Mouse (Mus musculus): ENCODE measurements at regions not wholly inside any gene's neighbourhood (a gene's known extent, or its start where the extent isn't known, plus 50 kb on each side); places are given as distances from the start of the nearest gene placed in this dataset.

DNA sequence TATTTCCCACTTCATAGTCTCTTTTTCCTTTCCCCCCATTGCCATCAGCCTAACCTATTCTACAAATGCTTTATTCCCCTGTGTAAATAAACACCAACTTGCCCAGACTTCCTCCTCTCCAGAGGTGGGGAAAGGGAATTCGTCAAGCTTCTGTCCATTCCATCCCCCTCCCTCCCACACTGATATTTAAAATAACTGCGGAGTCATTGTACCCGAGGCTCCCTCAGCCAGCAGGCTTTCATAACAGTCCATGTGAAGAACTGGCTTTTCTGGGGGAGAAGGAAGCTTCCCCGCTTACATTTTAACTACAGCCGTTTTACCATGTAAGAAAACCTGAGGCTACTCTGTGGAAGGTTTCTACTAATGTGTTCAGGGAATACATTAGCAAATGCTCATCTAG, 193.1 kb upstream of the Cnksr2 start:
- DNase-seq: peak; percentile 0

DNA sequence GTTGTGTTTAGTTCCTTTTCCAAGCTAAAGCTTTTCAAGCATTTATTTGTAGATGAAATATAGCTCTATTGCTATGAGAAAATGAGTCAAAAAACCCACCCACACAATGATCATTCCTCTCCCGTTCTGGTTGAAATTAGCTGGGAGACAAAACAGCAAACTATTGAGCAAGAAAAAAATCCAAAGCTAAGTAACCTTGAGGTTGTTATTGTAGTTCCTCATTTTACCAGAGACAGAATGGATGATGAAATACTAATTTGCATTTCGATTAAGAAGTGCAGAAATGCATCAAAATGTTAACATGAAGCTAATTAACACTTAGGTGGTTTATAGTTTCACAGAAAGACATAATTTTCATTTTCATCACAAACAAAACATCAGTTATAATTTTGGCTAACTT, 166.1 kb upstream of the Cnksr2 start:
- DNase-seq: no peak

DNA sequence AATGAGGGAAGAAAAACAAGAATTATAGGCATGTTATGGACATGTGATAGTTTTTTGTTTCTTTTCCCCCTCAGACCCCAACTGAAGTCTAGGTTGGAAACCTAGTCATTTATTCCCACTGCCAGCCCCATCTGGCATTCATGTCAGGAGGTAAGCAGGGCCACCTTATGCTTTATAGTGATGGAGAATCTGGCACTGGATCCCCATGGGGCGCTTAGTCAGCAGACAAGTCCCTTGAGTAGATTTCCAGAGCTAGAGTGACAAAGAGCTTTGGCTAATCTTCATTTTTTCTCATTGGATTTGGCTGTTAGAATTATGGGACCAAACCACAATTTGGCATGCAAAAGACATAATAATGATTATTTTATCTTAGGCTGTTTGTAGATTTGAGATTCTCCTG, 152.4 kb upstream of the Cnksr2 start:
- DNase-seq: no peak

DNA sequence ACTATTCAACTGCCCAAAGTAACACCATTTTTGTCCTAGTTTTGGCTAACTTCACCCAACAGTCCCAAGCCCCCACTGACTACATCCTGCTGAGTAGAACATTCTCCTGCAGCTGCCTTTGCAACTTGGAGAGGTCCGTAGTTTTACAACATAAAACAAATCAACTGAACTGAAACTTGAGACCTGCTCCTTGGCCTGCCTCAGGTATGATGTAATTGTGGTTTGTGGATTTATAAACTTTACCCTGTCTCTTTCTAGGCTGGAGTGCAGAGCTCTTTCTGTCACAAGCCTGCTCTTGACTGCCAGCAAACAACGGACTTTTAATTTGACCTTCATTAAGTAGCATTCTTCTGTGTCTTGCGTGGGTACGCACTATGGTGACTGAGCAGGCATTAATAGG, 138.4 kb upstream of the Cnksr2 start:
- DNase-seq: peak; percentile 14

DNA sequence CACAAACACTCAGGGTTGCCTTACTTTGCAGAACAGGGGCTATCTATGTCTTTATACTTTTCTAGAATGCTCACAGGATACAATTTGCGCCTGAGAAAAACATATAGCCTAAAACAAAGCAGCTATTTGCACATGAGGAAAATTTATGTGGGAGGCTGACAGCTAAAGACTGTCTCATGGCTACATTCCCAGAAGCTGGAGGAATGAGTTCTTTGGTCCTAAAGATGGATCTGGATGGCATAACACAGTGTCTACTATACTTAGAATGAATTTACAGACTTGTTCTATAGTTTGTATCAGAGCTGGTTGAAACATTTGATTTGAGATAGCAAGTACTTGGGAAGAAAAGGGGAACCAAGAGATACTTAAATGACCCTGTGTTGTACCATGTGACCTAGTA, 137.3 kb upstream of the Cnksr2 start:
- DNase-seq: no peak

DNA sequence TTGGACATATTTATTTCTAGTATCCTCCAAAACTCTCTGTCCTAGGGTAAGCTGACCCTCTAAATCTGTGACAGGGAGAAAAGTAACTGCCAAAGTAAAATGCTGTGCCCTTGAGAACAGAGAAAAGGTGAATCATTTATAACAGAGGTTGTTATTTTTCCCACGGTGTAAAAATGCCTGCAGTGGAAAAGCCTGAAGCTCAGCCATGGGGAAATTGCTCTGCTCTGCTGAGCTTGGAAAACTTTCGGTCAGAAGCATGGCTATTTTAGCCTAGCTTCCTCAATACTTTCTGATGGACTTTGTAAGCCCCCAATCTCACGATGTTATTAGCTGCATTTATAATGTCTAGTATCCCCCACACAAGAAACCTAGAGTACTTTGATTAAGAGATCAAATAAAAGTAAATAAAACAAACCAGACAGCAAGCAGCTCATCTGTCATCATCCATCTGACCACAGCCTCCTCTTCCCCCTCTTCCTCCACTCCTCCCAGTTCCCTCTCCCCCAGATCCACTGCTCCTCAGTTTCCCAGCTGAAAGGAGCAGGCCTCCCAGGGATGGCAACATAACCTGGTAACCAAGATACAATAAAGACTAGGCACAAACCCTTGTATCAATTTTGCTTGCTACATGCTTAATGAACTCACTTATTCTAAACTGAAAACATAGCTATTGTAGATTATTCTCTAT, 92.9 kb upstream of the Cnksr2 start:
- peak; percentile 22 for DNase-seq

DNA sequence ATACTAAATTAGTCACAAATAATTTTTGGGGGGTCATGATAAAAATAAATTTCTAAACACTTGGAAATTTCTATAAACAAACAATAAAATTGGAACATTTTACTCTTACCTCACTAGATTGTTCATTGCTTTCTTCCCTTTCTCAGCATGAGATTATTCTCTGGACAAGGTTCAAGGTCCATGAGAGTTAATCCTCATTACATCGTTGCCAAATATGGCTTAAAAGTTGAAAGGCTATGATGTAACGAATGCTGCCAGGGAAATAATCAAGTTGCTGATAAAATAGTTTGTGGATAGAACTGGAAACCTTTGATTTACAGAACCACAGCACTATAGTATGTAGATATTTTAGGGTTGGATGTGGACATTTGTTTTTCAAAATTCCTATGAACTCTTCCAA, 90.4 kb upstream of the Cnksr2 start:
- peak; percentile 52 for DNase-seq
